Mouse (Mus musculus) thymus, adult 2 months (tissue): ENCODE measurements around the gene Lrfn4. TPM values are rescaled to one million over a fixed set of nuclear protein-coding genes. Genes with fewer than 3 reads are reported as not detected.

Source experiments
- DNase-seq: peaks from one replicate; pipeline ENCODE4 v3.0.0; 2021
- H3K27ac ChIP-seq: fragments of 200-500 bp; 2 replicates; pipeline ENCODE4 v1.5.1; 2012; ENCODE audit warnings: low read length, control low read depth; ENCODE audit not compliant: control insufficient read depth, insufficient read depth
- H3K27me3 ChIP-seq: fragments of 200-500 bp; 2 replicates; pipeline ENCODE4 v1.6.1; 2012; ENCODE audit warnings: mild to moderate bottlenecking, low read length, moderate library complexity, mixed read lengths; ENCODE audit not compliant: control insufficient read depth, insufficient read depth
- H3K36me3 ChIP-seq: fragments of 200-500 bp; 2 replicates; pipeline ENCODE4 v1.6.1; 2012; ENCODE audit warnings: mild to moderate bottlenecking, low read length, moderate library complexity; ENCODE audit not compliant: control insufficient read depth, insufficient read depth
- H3K4me1 ChIP-seq: fragments of 200-500 bp; replicated peaks from 2 replicates; pipeline ENCODE4 v1.6.1; 2012; ENCODE audit warnings: low read length; ENCODE audit not compliant: control insufficient read depth, insufficient read depth
- H3K4me3 ChIP-seq: fragments of 200-500 bp; 2 replicates; pipeline ENCODE4 v1.5.1; 2012; ENCODE audit warnings: mild to moderate bottlenecking, low read length, control low read depth, moderate library complexity; ENCODE audit not compliant: control insufficient read depth, insufficient read depth
- CTCF ChIP-seq: fragments of 200-500 bp; IDR thresholded peaks from 2 replicates; pipeline ENCODE4 v1.5.1; 2012; ENCODE audit warnings: mild to moderate bottlenecking, control low read depth, low read length, moderate library complexity, borderline replicate concordance; ENCODE audit not compliant: control insufficient read depth, poor library complexity, insufficient read depth; ENCODE audit errors: extremely low read depth
- POLR2A ChIP-seq: fragments of 200-500 bp; IDR thresholded peaks from 2 replicates; pipeline ENCODE4 v1.6.1; 2012; ENCODE audit warnings: mild to moderate bottlenecking, low read length, control low read depth, moderate library complexity; ENCODE audit not compliant: control insufficient read depth, poor library complexity, insufficient read depth; ENCODE audit errors: extremely low read depth
- WGBS: fragments of 180-500 bp; shearing (Covaris S2); methylation state at CpG from one replicate; pipeline ENCODE4 v1.1.7; 2018; 5-methylcytosine and 5-hydroxymethylcytosine counted together
- polyA plus RNA-seq: library from polyadenylated mRNA; depleted of rRNA; stranded (reverse); fragments of >200 nt; gene quantifications from 2 replicates; pipeline ENCODE4 v1.2.3, GENCODE M21; 2012; rRNA removed

Lrfn4 gene
- polyA plus RNA-seq, 1 experiment: 17.3 TPM

GRCm38 (mm10) chr19:4570237-4570613 lies 45.2 kb downstream of the Lrfn4 start:
- no peak for DNase-seq
- no peaks in the 10 kb centered on the region for H3K4me1 ChIP-seq
- no peak overlapping the region for H3K4me3 ChIP-seq
- WGBS: 97% methylated on average over 11 of the region's 11 CpGs
- TF ChIP-seq POLR2A: no peak
- no peak for TF ChIP-seq CTCF
- no peaks in the 10 kb centered on the region for H3K27me3 ChIP-seq
- no peak overlapping the region for H3K27ac ChIP-seq
- H3K36me3 ChIP-seq: no peaks in the 10 kb centered on the region

- no peak for DNase-seq
- no peaks in the 10 kb centered on the region for H3K36me3 ChIP-seq
- H3K27me3 ChIP-seq: no peaks in the 10 kb centered on the region
- WGBS: 90% methylated on average over 17 of the region's 17 CpGs
- H3K4me3 ChIP-seq: no peak overlapping the region
- TF ChIP-seq CTCF (no peak), POLR2A (no peak)
- no peaks in the 10 kb centered on the region for H3K4me1 ChIP-seq
- H3K27ac ChIP-seq: no peak overlapping the region
Measured at GRCm38 (mm10) chr19:4569356-4570236, 45.9 kb downstream of the Lrfn4 start.

GRCm38 (mm10) chr19:4568832-4569231 lies 46.6 kb downstream of the Lrfn4 start:
- H3K4me3 ChIP-seq: no peak overlapping the region
- no peak for DNase-seq
- no peaks in the 10 kb centered on the region for H3K4me1 ChIP-seq
- TF ChIP-seq POLR2A (no peak), CTCF (no peak)
- 93% methylated on average over 4 of the region's 4 CpGs for WGBS
- H3K36me3 ChIP-seq: no peaks in the 10 kb centered on the region
- H3K27ac ChIP-seq: no peak overlapping the region
- no peaks in the 10 kb centered on the region for H3K27me3 ChIP-seq

- no peak for DNase-seq
- no peaks in the 10 kb centered on the region for H3K4me1 ChIP-seq
- no peaks in the 10 kb centered on the region for H3K36me3 ChIP-seq
- no peak for TF ChIP-seq CTCF
- 31% methylated on average over 2 of the region's 2 CpGs for WGBS
- H3K4me3 ChIP-seq: no peak overlapping the region
- H3K27me3 ChIP-seq: no peaks in the 10 kb centered on the region
- H3K27ac ChIP-seq: no peak overlapping the region
Measured at GRCm38 (mm10) chr19:4567665-4568064, 47.8 kb downstream of the Lrfn4 start.

GRCm38 (mm10) chr19:4566880-4567279 lies 48.6 kb downstream of the Lrfn4 start:
- WGBS: 92% methylated on average over 2 of the region's 2 CpGs
- DNase-seq: no peak
- Histone ChIP-seq H3K27ac (no peak overlapping the region), H3K27me3 (no peaks in the 10 kb centered on the region), H3K4me1 (no peaks in the 10 kb centered on the region), H3K4me3 (no peak overlapping the region), H3K36me3 (no peaks in the 10 kb centered on the region)
- no peak for TF ChIP-seq CTCF
- TF ChIP-seq POLR2A: no peak

- no peak for DNase-seq
- H3K4me1 ChIP-seq: no peaks in the 10 kb centered on the region
- no peaks in the 10 kb centered on the region for H3K36me3 ChIP-seq
- no peaks in the 10 kb centered on the region for H3K27me3 ChIP-seq
- no peak overlapping the region for H3K4me3 ChIP-seq
- H3K27ac ChIP-seq: no peak overlapping the region
- TF ChIP-seq POLR2A: no peak
- TF ChIP-seq CTCF: no peak
- WGBS: 97% methylated on average over 5 of the region's 5 CpGs
Measured at GRCm38 (mm10) chr19:4565678-4566077, 49.8 kb downstream of the Lrfn4 start.

Other genes starting within 250 kb of the Lrfn4 start
- 194 and 210 TPM in 2 replicates for gene Kdm2a, start 217.4 kb downstream of the Lrfn4 start, polyA plus RNA-seq
- 2.6 and 2.9 TPM in 2 replicates for gene Rhod, start 176.2 kb downstream of the Lrfn4 start, polyA plus RNA-seq
- gene Syt12, start 138.2 kb downstream of the Lrfn4 start, polyA plus RNA-seq: 1.6 and 2.0 TPM in 2 replicates
- 0.90 and 1.2 TPM in 2 replicates for gene 2010003K11Rik, start 117.1 kb downstream of the Lrfn4 start, polyA plus RNA-seq
- gene Pcx, start 105.2 kb downstream of the Lrfn4 start, polyA plus RNA-seq: 41.9 and 52.9 TPM in 2 replicates
- 151 and 163 TPM in 2 replicates for gene Rce1, start 10.0 kb upstream of the Lrfn4 start, polyA plus RNA-seq
- 0.04 and 1.1 TPM in 2 replicates for gene Gm960, start 83.0 kb upstream of the Lrfn4 start, polyA plus RNA-seq
- gene Sptbn2, start 95.5 kb upstream of the Lrfn4 start, polyA plus RNA-seq: 0.23 and 0.26 TPM in 2 replicates
- gene Rbm4b, start 140.8 kb upstream of the Lrfn4 start, polyA plus RNA-seq: 20.0 and 20.2 TPM in 2 replicates
- gene Rbm4, start 178.2 kb upstream of the Lrfn4 start, polyA plus RNA-seq: 113 and 130 TPM in 2 replicates
- 30.1 and 56.3 TPM in 2 replicates for gene Gm21992, start 195.9 kb upstream of the Lrfn4 start, polyA plus RNA-seq
- 158 and 205 TPM in 2 replicates for gene Rbm14, start 196.0 kb upstream of the Lrfn4 start, polyA plus RNA-seq
- 35.8 and 45.8 TPM in 2 replicates for gene Ccs, start 223.7 kb upstream of the Lrfn4 start, polyA plus RNA-seq
- 0.19 and 0.24 TPM in 2 replicates for gene Ccdc87, start 223.7 kb upstream of the Lrfn4 start, polyA plus RNA-seq
- gene Ctsf, start 239.5 kb upstream of the Lrfn4 start, polyA plus RNA-seq: 27.0 and 31.9 TPM in 2 replicates